Mouse (Mus musculus) layer of hippocampus, postnatal 10 days (tissue): ENCODE data around the gene Pou2f1. TPM values are rescaled to one million over a fixed set of nuclear protein-coding genes. Genes with fewer than 3 reads are reported as not detected.

Experiments
- DNase-seq, 2 experiments: peaks; one replicate each; pipeline ENCODE4 v3.0.0; 2021; ENCODE audit warnings: low spot score in 2 of 2
- long read RNA-seq: library from polyadenylated mRNA; stranded (forward); transcript quantifications from one replicate; pipeline ENCODE4 v2.0.0, GENCODE M21; 2023
- total RNA-seq, 2 experiments: library from RNA; stranded (reverse); gene quantifications; 2 replicates each; pipeline ENCODE4 v1.2.3; 2021

The Pou2f1 gene
- 10 to 100 TPM; 18.6 to 22.2 TPM for total RNA-seq
- long read RNA-seq, partial matches to known transcripts, result 1 of 5 reads
- long read RNA-seq, other reads (novel, unspliced or antisense), result 4 of 5 reads

DNA sequence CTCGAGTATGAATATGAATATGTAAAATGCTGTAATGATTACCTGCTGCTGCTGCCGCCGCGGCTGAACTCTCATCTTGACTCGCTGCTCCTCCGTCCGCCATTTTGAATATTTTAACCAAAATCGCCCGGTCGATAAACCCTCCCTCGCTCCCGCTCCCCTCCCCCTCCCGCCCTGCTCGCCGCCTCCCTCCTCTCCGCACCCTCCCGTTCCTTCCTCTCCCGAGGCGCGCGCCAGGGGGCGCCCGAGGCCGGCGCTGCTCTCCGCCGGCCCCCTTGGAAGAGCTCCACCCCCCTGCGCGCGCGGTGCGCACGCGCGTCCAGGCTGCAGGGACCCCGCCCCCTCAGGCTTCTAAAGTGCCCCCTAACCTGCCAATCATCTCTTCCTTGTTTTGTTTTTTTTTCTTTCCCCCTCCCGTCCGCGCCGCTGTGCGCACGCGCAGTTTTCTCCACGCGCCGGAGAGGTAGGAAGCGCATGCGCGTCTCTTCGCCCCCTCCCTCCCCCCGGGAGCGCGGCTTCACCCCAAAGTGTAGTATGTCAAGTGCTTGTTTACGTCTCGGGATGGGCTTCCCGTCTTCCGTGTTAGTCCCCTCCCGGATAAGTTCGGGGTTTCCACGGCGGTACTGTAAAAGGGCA, at the start of gene Pou2f1:
Gene Pou2f1, minus strand, starts transcription at position 159 of the 636 bp plus-strand sequence.
- peak; percentile 95 to 97 for DNase-seq

DNA sequence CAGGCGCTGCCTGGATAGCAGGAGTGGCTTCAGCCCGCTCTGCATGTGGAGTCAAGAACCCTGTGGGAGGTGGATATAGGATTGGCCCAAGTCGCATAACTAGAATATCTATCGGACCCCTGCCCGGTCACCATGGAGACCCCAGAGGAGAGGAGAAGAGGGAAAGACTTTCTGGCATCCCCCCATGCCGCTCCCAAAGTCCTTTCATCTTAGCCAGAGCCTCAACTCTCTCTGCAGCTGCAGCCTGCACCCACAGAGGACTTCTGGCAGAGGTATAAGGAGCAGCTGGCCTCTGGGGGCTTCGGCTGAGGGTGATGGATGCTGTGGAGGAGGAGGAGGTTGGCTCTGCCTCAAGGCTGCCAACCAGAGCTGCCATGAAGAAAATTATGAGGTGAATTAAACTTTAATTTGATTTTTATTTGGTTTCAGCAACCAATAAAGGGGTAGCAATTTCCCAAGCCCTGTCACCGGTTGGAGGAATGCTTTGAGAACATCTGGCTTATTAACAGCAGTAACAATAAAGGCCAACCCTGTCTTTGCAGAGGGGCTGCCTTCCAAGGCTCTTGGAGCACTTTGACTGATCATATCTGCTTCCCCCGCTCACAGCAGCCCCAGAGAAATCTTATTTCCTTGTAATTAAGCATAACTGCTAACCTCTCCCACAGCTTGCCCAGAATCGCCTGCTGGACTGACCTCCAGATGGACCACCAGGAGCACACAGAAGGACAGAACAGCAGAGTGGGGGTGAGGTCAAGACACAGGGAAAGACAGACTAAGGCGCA, 46.8 kb upstream of the Pou2f1 start:
- peak; percentile 17 for DNase-seq

DNA sequence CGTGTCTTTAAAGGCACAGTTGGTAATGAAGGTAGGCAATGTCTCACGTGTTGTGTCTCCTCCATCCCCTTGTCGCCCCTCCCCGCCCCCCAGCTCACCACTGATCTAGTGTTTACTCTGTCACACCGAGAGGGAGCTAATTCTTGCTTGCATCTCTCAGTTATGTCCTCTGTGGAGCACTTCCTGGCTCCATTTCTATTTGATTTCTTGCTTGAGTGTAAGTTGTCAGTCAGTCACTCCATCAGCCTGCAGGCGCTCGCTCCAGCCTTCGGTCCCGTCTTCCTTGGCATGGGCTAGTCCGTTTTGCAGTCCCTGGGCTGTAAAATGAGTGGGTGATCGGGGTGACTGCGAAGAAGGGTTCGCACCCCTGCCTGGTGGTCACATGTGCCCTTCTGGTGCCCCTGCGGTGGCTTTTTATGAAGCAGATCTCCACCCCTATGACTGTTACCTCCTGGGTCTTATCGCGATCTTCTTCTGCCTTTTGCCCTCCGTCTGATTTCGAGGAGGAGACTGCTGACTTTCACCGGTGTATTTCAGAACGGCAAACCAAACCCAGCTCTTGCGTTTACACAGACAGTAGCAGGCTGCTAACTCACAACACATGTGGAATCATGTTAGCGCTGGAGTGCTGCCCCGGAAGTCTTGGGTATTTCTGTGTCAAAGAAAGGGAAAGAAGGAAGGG, 45.9 kb upstream of the Pou2f1 start:
- no peak for DNase-seq

- no peak for DNase-seq
Measured at GRCm38 (mm10) chr1:166047505-166048170, 45.2 kb upstream of the Pou2f1 start.

DNA sequence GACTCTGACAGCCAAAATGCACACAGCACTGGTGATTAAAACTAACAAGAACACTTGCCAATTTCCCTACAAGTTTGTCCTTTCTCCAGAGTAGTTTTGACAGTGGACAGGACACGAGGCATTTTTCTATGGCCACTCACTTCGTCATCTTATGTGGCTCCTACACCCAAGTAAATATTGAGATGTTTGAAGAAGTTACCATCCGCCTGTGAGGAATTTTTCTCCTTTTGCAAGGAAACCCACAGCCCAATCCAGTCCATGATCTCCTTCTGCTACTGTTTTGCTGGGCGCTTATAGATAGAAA, 43.4 kb upstream of the Pou2f1 start:
- no peak for DNase-seq

DNA sequence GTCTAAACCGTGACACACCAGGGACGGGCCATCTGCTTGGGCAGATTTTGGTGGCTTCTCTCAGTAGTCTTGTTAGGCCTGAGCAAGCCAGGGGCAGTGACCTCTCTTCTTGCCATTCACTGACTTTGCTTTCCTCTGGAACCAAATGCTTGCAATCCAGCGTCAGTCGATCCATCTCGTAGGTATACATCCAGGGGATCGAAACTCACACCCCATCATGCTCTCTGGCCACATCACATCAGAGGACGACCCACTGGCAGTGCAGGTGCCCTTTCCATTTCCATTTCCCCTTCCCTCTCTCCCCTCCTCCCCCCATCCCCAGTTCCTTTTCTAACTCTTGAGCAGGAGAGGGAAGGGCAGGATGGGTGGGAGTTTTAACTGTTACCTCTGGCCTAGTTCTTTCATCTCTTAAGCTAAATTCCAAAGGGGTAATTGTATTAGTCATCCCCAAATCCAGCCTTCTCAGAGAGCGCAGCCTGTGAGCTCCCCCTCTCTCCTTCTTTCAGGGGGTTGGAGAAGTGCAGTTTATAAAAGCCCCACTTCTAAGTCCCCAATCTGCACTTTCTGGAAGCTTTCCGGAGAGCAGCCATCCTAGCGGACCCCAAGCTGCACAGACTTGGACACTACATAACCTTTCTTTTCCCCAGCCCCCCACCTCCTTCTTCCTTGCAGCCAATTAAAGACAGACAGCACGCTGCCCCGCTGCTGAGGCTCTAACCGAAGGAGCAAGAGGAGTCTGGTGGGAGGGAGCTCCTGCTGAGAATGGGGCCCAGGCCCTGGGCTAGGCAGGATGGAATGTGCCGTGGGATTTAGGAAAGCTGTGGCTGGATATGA, 42.8 kb upstream of the Pou2f1 start:
- DNase-seq, result no peak

GRCm38 (mm10) chr1:166043451-166044149, 41.1 kb upstream of the Pou2f1 start:
- DNase-seq, result peak in 1 of 2 experiments; percentile 18

- DNase-seq, result no peak
Measured at GRCm38 (mm10) chr1:166041501-166041900, 39.0 kb upstream of the Pou2f1 start.

- no peak for DNase-seq
Measured at GRCm38 (mm10) chr1:166038731-166039332, 36.4 kb upstream of the Pou2f1 start.

DNA sequence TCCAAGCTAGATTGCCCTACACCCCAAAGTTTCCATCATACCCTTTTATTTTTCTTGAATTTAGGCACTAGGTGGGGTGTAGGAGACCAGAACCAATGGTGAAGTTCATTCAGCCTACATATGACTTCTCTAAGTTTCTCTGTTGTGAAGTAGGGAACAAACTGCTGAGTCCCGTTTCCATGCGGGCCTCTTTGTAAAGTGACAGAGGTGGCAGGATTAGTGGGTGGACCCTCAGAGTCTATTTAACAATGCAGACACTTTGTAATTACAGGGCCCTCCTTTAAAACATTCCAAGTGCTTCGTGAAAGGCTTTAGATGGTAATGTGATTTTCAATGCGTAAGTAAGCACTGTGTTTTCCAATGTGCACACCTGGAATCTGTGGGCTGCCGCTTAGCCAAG, 32.6 kb upstream of the Pou2f1 start:
- DNase-seq, result no peak

- DNase-seq, result no peak
Measured at GRCm38 (mm10) chr1:166031673-166032547, 29.4 kb upstream of the Pou2f1 start.

GRCm38 (mm10) chr1:166023981-166024380, 21.5 kb upstream of the Pou2f1 start:
- no peak for DNase-seq

DNA sequence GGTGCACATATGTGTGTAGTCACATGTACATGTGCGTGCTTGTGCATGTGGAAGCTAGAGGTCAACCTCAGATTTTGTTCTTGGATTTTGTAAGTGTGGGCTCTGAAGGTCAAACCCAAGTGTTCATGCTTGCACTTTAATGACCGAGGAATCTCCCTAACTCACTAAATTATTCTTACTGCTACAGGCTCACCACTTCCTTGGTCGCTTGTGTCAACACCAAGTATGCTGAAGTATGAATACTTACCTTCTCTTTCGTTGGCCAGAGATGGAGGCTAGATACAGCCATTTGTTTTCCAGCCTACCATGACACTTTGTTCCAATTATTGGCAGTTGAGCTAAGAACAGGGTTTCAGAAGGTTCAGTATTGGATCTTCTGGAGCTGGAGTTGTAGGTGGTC, 14.7 kb upstream of the Pou2f1 start:
- DNase-seq, result no peak

GRCm38 (mm10) chr1:166016306-166016705, 13.8 kb upstream of the Pou2f1 start:
- DNase-seq, result no peak

- DNase-seq, result no peak
Measured at GRCm38 (mm10) chr1:166014530-166014929, 12.1 kb upstream of the Pou2f1 start.

DNA sequence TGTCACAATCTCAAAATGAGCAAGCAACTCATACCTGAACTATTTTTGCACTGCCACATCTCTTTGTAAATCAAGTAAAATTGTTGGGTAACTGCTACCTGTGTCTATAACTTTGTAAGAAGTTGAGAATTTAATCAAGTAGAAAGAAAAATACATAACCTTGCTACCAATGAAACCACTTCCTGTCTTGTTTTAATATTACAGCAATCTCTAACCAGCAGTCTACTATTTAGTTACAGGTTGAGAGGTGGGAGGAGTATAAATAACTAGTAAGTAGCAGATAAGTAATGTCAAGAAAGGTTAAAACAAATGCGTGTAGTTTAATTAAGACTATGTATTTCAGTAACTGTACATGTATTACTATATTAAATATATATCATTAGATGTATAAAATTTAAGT, 7.6 kb upstream of the Pou2f1 start:
- no peak for DNase-seq

DNA sequence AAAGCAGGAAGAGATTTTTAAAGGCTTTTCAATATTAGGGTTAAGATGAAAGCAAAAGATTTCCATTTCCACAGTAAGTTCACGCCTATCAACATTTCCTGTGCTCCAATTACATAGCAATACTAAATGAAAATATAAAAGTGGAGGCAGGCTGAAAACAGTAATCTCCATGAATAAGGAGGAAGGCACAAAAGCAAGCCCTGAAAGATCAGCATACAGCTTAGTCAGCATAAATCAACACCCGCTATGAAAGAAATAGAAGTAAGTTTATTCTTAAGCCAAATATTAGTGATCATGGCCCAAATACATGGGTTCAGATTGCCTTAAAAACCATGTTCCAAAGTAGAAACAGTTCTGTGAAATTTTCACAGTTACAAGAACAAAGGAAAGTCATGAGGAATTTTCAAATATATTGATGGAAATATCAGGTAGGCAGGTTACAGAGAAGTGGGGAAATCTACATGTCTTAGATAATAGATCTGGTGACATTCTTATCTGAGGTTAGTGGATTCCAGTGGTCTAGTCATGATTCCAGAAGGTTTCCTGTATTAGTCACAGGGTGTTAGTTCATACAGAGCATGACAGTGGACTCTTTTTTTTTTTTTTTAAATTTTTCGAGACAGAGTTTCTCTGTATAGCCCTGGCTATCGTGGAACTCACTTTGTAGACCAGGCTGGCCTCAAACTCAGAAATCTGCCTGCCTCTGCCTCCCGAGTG, 6.3 kb upstream of the Pou2f1 start:
- DNase-seq, result no peak

DNA sequence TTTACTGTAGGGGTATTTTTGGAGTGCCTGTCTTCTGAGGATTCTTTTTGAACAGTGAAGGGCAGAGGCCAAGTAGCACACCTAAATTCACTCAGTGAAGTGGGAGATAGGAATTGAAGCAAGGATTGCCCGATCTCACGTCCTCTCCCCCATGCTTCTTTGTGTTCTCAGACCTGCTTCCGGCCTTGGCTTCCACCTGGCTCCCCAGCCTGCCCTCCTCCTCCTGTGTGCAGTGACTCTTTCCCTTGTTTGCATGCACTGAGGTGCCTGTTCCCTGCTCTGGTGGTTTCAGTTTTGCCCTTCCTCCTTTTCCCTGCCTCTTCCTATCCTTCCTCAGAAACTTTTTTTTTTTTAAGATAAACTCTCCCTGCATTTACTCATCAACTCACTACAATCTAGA, 4.5 kb upstream of the Pou2f1 start:
- DNase-seq, result no peak
